Mouse (Mus musculus): ENCODE measurements at regions not wholly inside any gene's neighbourhood (a gene's known extent, or its start where the extent isn't known, plus 50 kb on each side); places are given as distances from the start of the nearest gene placed in this dataset.

- TF ChIP-seq EP300 (IDR thresholded peaks at IDR 0.05): no peak
- no peak for TF ChIP-seq CTCF (IDR thresholded peaks at IDR 0.05)
Measured at GRCm38 (mm10) chr16:74464290-74464689, 52.7 kb upstream of the Robo2 start.
